Mouse (Mus musculus) cerebellum, postnatal 25 days (tissue): ENCODE results near the gene Gspt1.

ENCODE experiments used
- DNase-seq, 2 experiments: peaks; one replicate each; pipeline ENCODE4 v3.0.0; 2021; ENCODE audit warnings: mixed read lengths in 2 of 2

The Gspt1 gene

GRCm38 (mm10) chr16:11202571-11203554, 51.3 kb downstream of the Gspt1 start, which contains the start of gene Rsl1d1:
Rsl1d1 (minus strand) TSS chr16:11203331.
- peak; percentile 90 to 93 for DNase-seq

GRCm38 (mm10) chr16:11201740-11202394, 52.3 kb downstream of the Gspt1 start:
- DNase-seq: no peak

GRCm38 (mm10) chr16:11200247-11200646, 53.9 kb downstream of the Gspt1 start:
- no peak for DNase-seq

GRCm38 (mm10) chr16:11198467-11198866, 55.7 kb downstream of the Gspt1 start:
- DNase-seq: no peak

GRCm38 (mm10) chr16:11197052-11197451, 57.1 kb downstream of the Gspt1 start:
- DNase-seq: no peak

- no peak for DNase-seq
These were observed 60.9 kb downstream of the Gspt1 start for GRCm38 (mm10) chr16:11193231-11193630.

GRCm38 (mm10) chr16:11190150-11190549, 64.0 kb downstream of the Gspt1 start:
- peak; percentile 67 to 77 for DNase-seq

GRCm38 (mm10) chr16:11177404-11177803, 76.7 kb downstream of the Gspt1 start:
- DNase-seq: no peak

- no peak for DNase-seq
These were observed 77.3 kb downstream of the Gspt1 start for GRCm38 (mm10) chr16:11176884-11177244.

GRCm38 (mm10) chr16:11176208-11176883, 77.8 kb downstream of the Gspt1 start, which contains the start of gene Zc3h7a:
Zc3h7a (minus strand) TSS chr16:11176393.
- peak; percentile 94 for DNase-seq

- no peak for DNase-seq
These were observed 78.5 kb downstream of the Gspt1 start for GRCm38 (mm10) chr16:11175489-11176207.

GRCm38 (mm10) chr16:11175100-11175488, 79.0 kb downstream of the Gspt1 start:
- DNase-seq: no peak

- DNase-seq: peak; percentile 44 to 63
These were observed 79.4 kb downstream of the Gspt1 start for GRCm38 (mm10) chr16:11174671-11175081.

- no peak for DNase-seq
These were observed 82.4 kb downstream of the Gspt1 start for GRCm38 (mm10) chr16:11171679-11172078.
